Mouse (Mus musculus) MEL (cell line): ENCODE results near the gene Dennd1a. TPM values are rescaled to one million over a fixed set of nuclear protein-coding genes. Genes with fewer than 3 reads are reported as not detected.

Experiments used
- DNase-seq: peaks from one replicate; pipeline ENCODE4 v3.0.0; 2011; ENCODE audit warnings: low read depth, low spot score
- H3K27ac ChIP-seq: 2 replicates; pipeline ENCODE4 v1.5.1; 2012; ENCODE audit warnings: low read depth, mild to moderate bottlenecking, control low read depth, low read length, moderate library complexity; ENCODE audit not compliant: control insufficient read depth
- H3K27me3 ChIP-seq, 2 experiments: fragments of 150-350 bp in 1 of 2; sonication (generic) in 1 of 2; 2 replicates each; pipeline ENCODE4 v1.6.1; 2012; ENCODE audit warnings: low read length in 2 of 2, mild to moderate bottlenecking in 2 of 2, improper control_type of control experiment in 1 of 2, moderate library complexity in 1 of 2; ENCODE audit not compliant: insufficient read depth in 2 of 2, control insufficient read depth in 1 of 2
- H3K36me3 ChIP-seq, 2 experiments: 2 replicates each; pipeline ENCODE4 v1.6.1; 2012 to 2014; ENCODE audit warnings: low read length in 2 of 2, improper control_type of control experiment in 1 of 2, inconsistent platforms in 1 of 2, mild to moderate bottlenecking in 1 of 2; ENCODE audit not compliant: insufficient read depth in 2 of 2, control insufficient read depth in 1 of 2
- H3K4me1 ChIP-seq, 2 experiments: fragments of 150-350 bp in 1 of 2; sonication (generic) in 1 of 2; 2 replicates each; pipeline ENCODE4 v1.6.1; 2012; ENCODE audit warnings: low read length in 2 of 2, improper control_type of control experiment in 1 of 2, mild to moderate bottlenecking in 1 of 2; ENCODE audit not compliant: insufficient read depth in 2 of 2, control insufficient read depth in 1 of 2
- H3K4me3 ChIP-seq, 2 experiments: fragments of 150-350 bp in 1 of 2; sonication (generic) in 1 of 2; 2 replicates each; pipeline ENCODE4 v1.5.1; 2012; ENCODE audit warnings: low read depth in 2 of 2, low read length in 2 of 2, mild to moderate bottlenecking in 2 of 2, moderate library complexity in 2 of 2, control low read depth in 1 of 2, improper control_type of control experiment in 1 of 2; ENCODE audit not compliant: control insufficient read depth in 1 of 2, insufficient read depth in 1 of 2
- H3K79me2 ChIP-seq: 2 replicates; pipeline ENCODE4 v1.6.1; 2012; ENCODE audit warnings: mild to moderate bottlenecking, low read length, moderate library complexity; ENCODE audit not compliant: control insufficient read depth, poor library complexity, insufficient read depth
- H3K9ac ChIP-seq: 2 replicates; pipeline ENCODE4 v1.6.1; 2012; ENCODE audit warnings: low read depth, mild to moderate bottlenecking, control low read depth, low read length, moderate library complexity; ENCODE audit not compliant: control insufficient read depth, poor library complexity, severe bottlenecking
- H3K9me3 ChIP-seq: fragments of 150-350 bp; sonication (generic); replicated peaks from 2 replicates; pipeline ENCODE4 v1.6.1; 2012; ENCODE audit warnings: mild to moderate bottlenecking, low read length, improper control_type of control experiment, moderate library complexity; ENCODE audit not compliant: insufficient read depth
- CHD2 ChIP-seq: IDR thresholded peaks from 2 replicates; pipeline ENCODE4 v1.6.1; 2011; ENCODE audit warnings: low read length, improper control_type of control experiment
- CTCF ChIP-seq, 3 experiments: IDR thresholded peaks in 2 of 3; conservative IDR thresholded peaks in 1 of 3; 2 replicates each; pipeline ENCODE4 v1.5.1; 2011 to 2012; ENCODE audit warnings: low read length in 3 of 3, low read depth in 2 of 3, mild to moderate bottlenecking in 2 of 3, improper control_type of control experiment in 1 of 3, inconsistent platforms in 1 of 3, mixed read lengths in 1 of 3, moderate library complexity in 1 of 3; ENCODE audit not compliant: control insufficient read depth in 1 of 3, insufficient read depth in 1 of 3, poor library complexity in 1 of 3, severe bottlenecking in 1 of 3
- ELF1 ChIP-seq: IDR thresholded peaks from 2 replicates; pipeline ENCODE4 v1.6.1; 2014; ENCODE audit warnings: low read depth, mild to moderate bottlenecking, inconsistent platforms, low read length, improper control_type of control experiment, moderate library complexity
- ETS1 ChIP-seq: IDR thresholded peaks from 2 replicates; pipeline ENCODE4 v1.6.1; 2012; ENCODE audit warnings: low read depth, mild to moderate bottlenecking, inconsistent platforms, low read length, improper control_type of control experiment, moderate library complexity
- GABPA ChIP-seq: IDR thresholded peaks from 2 replicates; pipeline ENCODE4 v1.6.1; 2012; ENCODE audit warnings: low read depth, mild to moderate bottlenecking, inconsistent platforms, low read length, improper control_type of control experiment, moderate library complexity
- JUND ChIP-seq: IDR thresholded peaks from 2 replicates; pipeline ENCODE4 v1.6.1; 2011; ENCODE audit warnings: low read depth, mild to moderate bottlenecking, improper control_type of control experiment, low read length
- MAFK ChIP-seq: IDR thresholded peaks from 2 replicates; pipeline ENCODE4 v1.6.1; 2011; ENCODE audit warnings: low read depth, mild to moderate bottlenecking, low read length, improper control_type of control experiment, borderline replicate concordance
- MAX ChIP-seq: IDR thresholded peaks from 2 replicates; pipeline ENCODE4 v1.6.1; 2011; ENCODE audit warnings: low read length, improper control_type of control experiment
- MEF2A ChIP-seq: IDR thresholded peaks from 2 replicates; pipeline ENCODE4 v1.6.1; 2014; ENCODE audit warnings: low read depth, mild to moderate bottlenecking, inconsistent platforms, low read length, improper control_type of control experiment; ENCODE audit not compliant: poor library complexity, insufficient replicate concordance, severe bottlenecking; ENCODE audit errors: extremely low read depth
- MYB ChIP-seq: IDR thresholded peaks from 2 replicates; pipeline ENCODE4 v1.6.1; 2011; ENCODE audit warnings: mild to moderate bottlenecking, low read depth, low read length, improper control_type of control experiment
- NRF1 ChIP-seq: IDR thresholded peaks from 2 replicates; pipeline ENCODE4 v1.6.1; 2014; ENCODE audit warnings: low read depth, mild to moderate bottlenecking, inconsistent platforms, low read length, improper control_type of control experiment, moderate library complexity; ENCODE audit not compliant: poor library complexity, insufficient read depth, severe bottlenecking
- POLR2A ChIP-seq, 2 experiments: IDR thresholded peaks; 2 replicates each; pipeline ENCODE4 v1.6.1; 2011 to 2012; ENCODE audit warnings: low read length in 2 of 2, mild to moderate bottlenecking in 2 of 2, control low read depth in 1 of 2, improper control_type of control experiment in 1 of 2, low read depth in 1 of 2, moderate library complexity in 1 of 2; ENCODE audit not compliant: control insufficient read depth in 1 of 2, insufficient read depth in 1 of 2, poor library complexity in 1 of 2
- POLR2AphosphoS2 ChIP-seq: IDR thresholded peaks from 2 replicates; pipeline ENCODE4 v1.6.1; 2011; ENCODE audit warnings: low read length, improper control_type of control experiment
- POLR2AphosphoS5 ChIP-seq: IDR thresholded peaks from 2 replicates; pipeline ENCODE4 v1.6.1; 2012; ENCODE audit warnings: low read depth, borderline replicate concordance, mild to moderate bottlenecking, inconsistent platforms, low read length, moderate library complexity, mixed read lengths
- RAD21 ChIP-seq: IDR thresholded peaks from 2 replicates; pipeline ENCODE4 v1.6.1; 2011; ENCODE audit warnings: mild to moderate bottlenecking, low read depth, low read length, improper control_type of control experiment
- SIN3A ChIP-seq: IDR thresholded peaks from 2 replicates; pipeline ENCODE4 v1.6.1; 2012; ENCODE audit warnings: low read length, improper control_type of control experiment, inconsistent platforms
- TBP ChIP-seq: IDR thresholded peaks from 2 replicates; pipeline ENCODE4 v1.8.0; 2011; ENCODE audit warnings: low read depth, low read length, improper control_type of control experiment
- TCF12 ChIP-seq: IDR thresholded peaks from 2 replicates; pipeline ENCODE4 v1.6.1; 2014; ENCODE audit warnings: low read depth, mild to moderate bottlenecking, inconsistent platforms, low read length, improper control_type of control experiment, moderate library complexity
- UBTF ChIP-seq: IDR thresholded peaks from 2 replicates; pipeline ENCODE4 v1.6.1; 2012; ENCODE audit warnings: low read depth, mild to moderate bottlenecking, inconsistent platforms, low read length, improper control_type of control experiment, moderate library complexity, borderline replicate concordance; ENCODE audit not compliant: insufficient read depth
- USF1 ChIP-seq: IDR thresholded peaks from 2 replicates; pipeline ENCODE4 v1.6.1; 2014; ENCODE audit warnings: low read depth, mild to moderate bottlenecking, inconsistent platforms, low read length, improper control_type of control experiment, moderate library complexity
- USF2 ChIP-seq, 2 experiments: IDR thresholded peaks; 2 replicates each; pipeline ENCODE4 v1.6.1; 2011 to 2012; ENCODE audit warnings: improper control_type of control experiment in 2 of 2, low read length in 2 of 2, borderline replicate concordance in 1 of 2, inconsistent platforms in 1 of 2, low read depth in 1 of 2, mild to moderate bottlenecking in 1 of 2; ENCODE audit not compliant: insufficient read depth in 1 of 2
- ZC3H11A ChIP-seq: IDR thresholded peaks from 2 replicates; pipeline ENCODE4 v1.6.1; 2012; ENCODE audit warnings: low read depth, mild to moderate bottlenecking, inconsistent platforms, low read length, improper control_type of control experiment
- ZKSCAN1 ChIP-seq: IDR thresholded peaks from 2 replicates; pipeline ENCODE4 v1.6.1; 2012; ENCODE audit warnings: low read depth, mild to moderate bottlenecking, inconsistent platforms, low read length, improper control_type of control experiment, moderate library complexity
- ZMIZ1 ChIP-seq: IDR thresholded peaks from 2 replicates; pipeline ENCODE4 v1.6.1; 2012; ENCODE audit warnings: low read depth, mild to moderate bottlenecking, inconsistent platforms, low read length, improper control_type of control experiment, moderate library complexity
- ZNF384 ChIP-seq: IDR thresholded peaks from 2 replicates; pipeline ENCODE4 v1.6.1; 2012; ENCODE audit warnings: low read depth, mild to moderate bottlenecking, inconsistent platforms, low read length, improper control_type of control experiment
- polyA plus RNA-seq, 2 experiments: library from polyadenylated mRNA; stranded (reverse) in 1 of 2; unstranded in 1 of 2; fragments of >175 nt in 1 of 2; fragments of >200 nt in 1 of 2; gene quantifications; 2 replicates each; pipeline versions ENCODE4 v1.2.1 to v1.2.4; 2012; ENCODE audit warnings: low replicate concordance in 2 of 2, low read depth in 1 of 2; ENCODE audit not compliant: insufficient read length in 2 of 2, insufficient read depth in 1 of 2, missing spikeins in 1 of 2
- total RNA-seq: library from RNA; depleted of rRNA; stranded (reverse); fragments of 300-350 nt; gene quantifications from 2 replicates; pipeline ENCODE4 v1.2.3, GENCODE M21; 2012

Dennd1a gene
- total and polyA plus RNA-seq, 3 experiments, result 5.0 to 21.8 TPM; not detected in 1

- Histone ChIP-seq H3K79me2 (peaks cover 4% of the 10 kb centered on the region; the same call in 1 of the 2 replicates), H3K27ac (no peak overlapping the region), H3K36me3 (peaks cover 0 to 9% of the 10 kb centered on the region in 2 experiments; a peak in 2 of 4 replicates), H3K9me3 (no peaks in the 10 kb centered on the region), H3K27me3 (no peaks in the 10 kb centered on the region), H3K4me3 (no peak overlapping the region), H3K9ac (no peak overlapping the region), H3K4me1 (peaks cover 1 to 5% of the 10 kb centered on the region in 2 experiments; a peak in 3 of 4 replicates)
- TF ChIP-seq ZMIZ1, result no peak
- TF ChIP-seq ETS1, result no peak
- no peak for TF ChIP-seq UBTF
- TF ChIP-seq USF2 (IDR thresholded peaks at IDR 0.05; ENCODE audit: borderline replicate concordance in 1 of 2, insufficient read depth in 1 of 2, low read depth in 1 of 2, low read length in 2 of 2), result no peak
- TF ChIP-seq TBP, result no peak
- TF ChIP-seq NRF1, result no peak
- no peak for TF ChIP-seq CHD2
- TF ChIP-seq RAD21, result no peak
- TF ChIP-seq GABPA, result no peak
- TF ChIP-seq SIN3A, result no peak
- no peak for TF ChIP-seq USF1
- TF ChIP-seq POLR2AphosphoS5, result no peak
- no peak for TF ChIP-seq CTCF (IDR thresholded peaks at IDR 0.05 in 2 of 3, conservative IDR thresholded peaks at IDR 0.05 in 1 of 3; ENCODE audit: control insufficient read depth in 1 of 3, insufficient read depth in 1 of 3, low read depth in 2 of 3, low read length in 3 of 3, poor library complexity in 1 of 3, severe bottlenecking in 1 of 3)
- TF ChIP-seq POLR2A (IDR thresholded peaks at IDR 0.05; ENCODE audit: control insufficient read depth in 1 of 2, insufficient read depth in 1 of 2, low read depth in 1 of 2, low read length in 2 of 2, poor library complexity in 1 of 2), result no peak
- TF ChIP-seq MEF2A, result no peak
- no peak for TF ChIP-seq ELF1
- no peak for TF ChIP-seq ZNF384
- TF ChIP-seq MAFK, result no peak
- no peak for TF ChIP-seq MYB
- DNase-seq, result no peak
These were observed 63.4 kb downstream of the Dennd1a start for GRCm38 (mm10) chr2:38223759-38224158.

- peaks cover 6 to 7% of the 10 kb centered on the region in 2 experiments; a peak in 3 of 4 replicates for H3K4me1 ChIP-seq
- H3K36me3 ChIP-seq, result peaks cover 0 to 17% of the 10 kb centered on the region in 2 experiments; a peak in 2 of 4 replicates
- no peak for DNase-seq
- TF ChIP-seq CTCF (IDR thresholded peaks at IDR 0.05 in 2 of 3, conservative IDR thresholded peaks at IDR 0.05 in 1 of 3; ENCODE audit: control insufficient read depth in 1 of 3, insufficient read depth in 1 of 3, low read depth in 2 of 3, low read length in 3 of 3, poor library complexity in 1 of 3, severe bottlenecking in 1 of 3) (no peak), MAX (no peak), ZC3H11A (no peak), POLR2AphosphoS2 (no peak), POLR2AphosphoS5 (no peak), TBP (no peak), TCF12 (no peak), ZKSCAN1 (no peak), ELF1 (no peak), UBTF (no peak), JUND (no peak)
- H3K27ac ChIP-seq, result no peak overlapping the region
- no peaks in the 10 kb centered on the region for H3K27me3 ChIP-seq
- no peaks in the 10 kb centered on the region for H3K9me3 ChIP-seq
- no peak overlapping the region for H3K4me3 ChIP-seq
- H3K79me2 ChIP-seq, result peaks cover 1% of the 10 kb centered on the region; the same call in 1 of the 2 replicates
- H3K9ac ChIP-seq, result no peak overlapping the region
These were observed 65.7 kb downstream of the Dennd1a start for GRCm38 (mm10) chr2:38221461-38221860.
